Mouse (Mus musculus) G1E (cell line): Measurements from ENCODE around the gene Atp6v1c2. TPM values are rescaled to one million over a fixed set of nuclear protein-coding genes. Genes with fewer than 3 reads are reported as not detected.

ENCODE experiments used
- ATAC-seq: 2 replicates; pipeline ENCODE4 v1.8.0; 2016; ENCODE audit warnings: mild to moderate bottlenecking; ENCODE audit not compliant: insufficient number of reproducible peaks, poor library complexity, low FRiP score, severe bottlenecking; ENCODE audit errors: extremely low read depth
- DNase-seq: peaks from one replicate; pipeline ENCODE4 v3.0.0; 2012; ENCODE audit warnings: low spot score
- H3K27me3 ChIP-seq: 2 replicates; pipeline ENCODE4 v1.6.1; 2012; ENCODE audit warnings: mild to moderate bottlenecking, low read length, inconsistent platforms; ENCODE audit not compliant: insufficient read depth
- H3K36me3 ChIP-seq: replicated peaks from 2 replicates; pipeline ENCODE3; 2012; ENCODE audit warnings: mild to moderate bottlenecking, inconsistent platforms
- H3K4me1 ChIP-seq: 2 replicates; pipeline ENCODE4 v1.6.1; 2012; ENCODE audit warnings: low read depth, low read length, inconsistent platforms, mixed read lengths; ENCODE audit not compliant: insufficient read depth
- H3K4me3 ChIP-seq: 2 replicates; pipeline ENCODE4 v1.5.1; 2012; ENCODE audit warnings: low read depth, mild to moderate bottlenecking, inconsistent platforms, low read length, moderate library complexity, mixed read lengths
- H3K9me3 ChIP-seq: replicated peaks from 2 replicates; pipeline ENCODE4 v1.6.1; 2012; ENCODE audit warnings: inconsistent platforms
- CTCF ChIP-seq: IDR thresholded peaks from 2 replicates; pipeline ENCODE4 v1.5.1; 2012; ENCODE audit warnings: low read depth, low read length, inconsistent platforms, mixed read lengths
- GATA1 ChIP-seq: IDR thresholded peaks from 2 replicates; pipeline ENCODE4 v1.6.1; 2012; ENCODE audit warnings: borderline replicate concordance, low read length, inconsistent platforms, mixed read lengths
- GATA2 ChIP-seq: IDR thresholded peaks from 2 replicates; pipeline ENCODE4 v1.6.1; 2012; ENCODE audit warnings: low read depth, low read length, inconsistent platforms, borderline replicate concordance
- POLR2AphosphoS5 ChIP-seq: IDR thresholded peaks from 2 replicates; pipeline ENCODE4 v1.6.1; 2012; ENCODE audit warnings: low read depth, low read length, inconsistent platforms; ENCODE audit not compliant: insufficient replicate concordance
- TAL1 ChIP-seq: conservative IDR thresholded peaks from 2 replicates; pipeline ENCODE4 v1.6.1; 2012; ENCODE audit warnings: low read depth, low read length, inconsistent platforms, mixed read lengths
- polyA plus RNA-seq: library from polyadenylated mRNA; stranded (reverse); fragments of >175 nt; gene quantifications from 2 replicates; pipeline ENCODE4 v1.2.3, GENCODE M21; 2012
- total RNA-seq, 2 experiments: library from RNA; stranded (forward) in 1 of 2; stranded (reverse) in 1 of 2; fragments of 200-1000 nt in 1 of 2; fragments of >200 nt in 1 of 2; fragmentation: Nextera tagmentation in 1 of 2; gene quantifications; 2 replicates each; pipeline ENCODE4 v1.2.3; 2014 to 2017

Atp6v1c2 gene
- not detected in 2 replicates for total RNA-seq (2014; fragmentation: Nextera tagmentation)
- total RNA-seq (2017) = 0.12 and 0.22 TPM in 2 replicates
- polyA plus RNA-seq = not detected in 2 replicates

DNA sequence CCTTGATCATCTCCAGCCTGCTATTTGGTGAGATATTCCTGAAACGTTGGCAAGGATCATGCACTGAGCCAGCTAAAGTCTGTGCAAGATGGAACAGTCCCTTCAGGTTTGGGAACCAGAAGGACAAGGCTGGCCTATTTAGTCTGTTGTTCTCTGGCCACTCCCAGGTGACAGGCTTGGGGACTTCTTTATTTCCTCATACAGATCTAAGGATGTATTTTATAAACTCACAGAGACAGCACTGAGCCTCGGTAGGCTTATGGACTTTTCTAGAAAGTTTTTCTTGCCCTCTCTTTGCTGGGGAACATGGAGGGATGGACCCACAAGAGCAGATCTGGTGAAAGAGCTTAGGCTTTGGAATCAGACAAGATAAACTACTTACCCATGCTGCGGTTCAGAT is at the start of gene Atp6v1c2:
Atp6v1c2 (minus strand) TSS at position 101 of the 400 bp plus-strand sequence.
- no peaks in the 10 kb centered on the region for H3K9me3 ChIP-seq
- H3K4me1 ChIP-seq = no peaks in the 10 kb centered on the region
- no peaks in the 10 kb centered on the region for H3K36me3 ChIP-seq
- peaks cover 15% of the 10 kb centered on the region for H3K27me3 ChIP-seq
- TF ChIP-seq GATA1 (no peak), CTCF (no peak), GATA2 (no peak), POLR2AphosphoS5 (no peak), TAL1 (no peak)
- no peak for ATAC-seq
- no peak for DNase-seq
- no peak within 1 kb of the TSS for H3K4me3 ChIP-seq

DNA sequence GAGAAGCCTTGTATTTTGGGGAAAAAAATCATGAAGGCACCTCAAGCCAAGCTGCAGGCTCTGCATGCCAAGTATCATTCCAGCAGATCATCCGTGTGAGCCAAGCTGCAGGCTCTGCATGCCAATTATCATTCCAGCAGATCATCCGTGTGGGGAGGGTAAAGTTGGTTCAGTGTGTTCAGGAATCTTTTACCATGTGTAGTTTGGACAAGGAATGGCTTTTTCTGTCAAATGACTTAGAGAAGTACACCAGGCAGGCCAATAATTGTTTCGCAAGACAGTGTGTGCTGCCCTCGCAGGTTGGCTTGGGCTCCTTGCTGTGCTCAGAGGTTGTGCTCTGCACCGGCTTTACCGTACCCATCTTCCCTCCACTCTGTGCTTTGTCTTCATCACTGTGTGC is 47.4 kb upstream of the Atp6v1c2 start:
- ATAC-seq (no peak), DNase-seq (no peak)
- no peak for TF ChIP-seq GATA1
- TF ChIP-seq GATA2 = no peak
- TF ChIP-seq POLR2AphosphoS5 = no peak
- TF ChIP-seq TAL1 = no peak
- no peak for TF ChIP-seq CTCF
- H3K36me3 ChIP-seq = peaks cover 93% of the 10 kb centered on the region
- H3K27me3 ChIP-seq = no peaks in the 10 kb centered on the region
- H3K9me3 ChIP-seq = no peaks in the 10 kb centered on the region
- no peak overlapping the region for H3K4me3 ChIP-seq
- H3K4me1 ChIP-seq = peaks cover 18% of the 10 kb centered on the region

DNA sequence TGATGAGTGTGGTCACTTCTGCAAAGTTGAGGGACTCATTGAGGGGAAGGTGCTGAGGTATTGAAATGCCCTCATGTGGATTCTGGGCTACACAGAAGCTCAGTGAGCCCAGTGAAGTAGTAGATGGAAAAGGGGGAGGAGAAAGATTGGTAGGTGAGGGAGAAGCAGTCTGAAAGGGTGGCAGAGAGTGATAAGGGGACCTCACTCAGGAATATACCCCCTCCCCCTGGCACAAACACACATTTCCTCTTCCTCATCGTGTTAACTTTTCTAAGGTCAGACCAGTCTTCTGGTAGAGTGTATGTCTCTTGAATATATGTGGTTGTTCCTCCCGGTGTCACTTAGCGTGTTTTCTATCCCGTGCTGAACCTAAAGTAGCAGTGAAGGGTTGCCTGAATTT is 46.1 kb upstream of the Atp6v1c2 start:
- TF ChIP-seq POLR2AphosphoS5 (no peak), TAL1 (0 out of 2 replicates have a peak, but pooled peaks have one; percentile 12), CTCF (no peak)
- peaks cover 18% of the 10 kb centered on the region for H3K4me1 ChIP-seq
- no peaks in the 10 kb centered on the region for H3K9me3 ChIP-seq
- H3K36me3 ChIP-seq = peaks cover 90% of the 10 kb centered on the region
- ATAC-seq = peak; percentile 43
- no peaks in the 10 kb centered on the region for H3K27me3 ChIP-seq
- no peak overlapping the region for H3K4me3 ChIP-seq
- peak; percentile 6 for DNase-seq

DNA sequence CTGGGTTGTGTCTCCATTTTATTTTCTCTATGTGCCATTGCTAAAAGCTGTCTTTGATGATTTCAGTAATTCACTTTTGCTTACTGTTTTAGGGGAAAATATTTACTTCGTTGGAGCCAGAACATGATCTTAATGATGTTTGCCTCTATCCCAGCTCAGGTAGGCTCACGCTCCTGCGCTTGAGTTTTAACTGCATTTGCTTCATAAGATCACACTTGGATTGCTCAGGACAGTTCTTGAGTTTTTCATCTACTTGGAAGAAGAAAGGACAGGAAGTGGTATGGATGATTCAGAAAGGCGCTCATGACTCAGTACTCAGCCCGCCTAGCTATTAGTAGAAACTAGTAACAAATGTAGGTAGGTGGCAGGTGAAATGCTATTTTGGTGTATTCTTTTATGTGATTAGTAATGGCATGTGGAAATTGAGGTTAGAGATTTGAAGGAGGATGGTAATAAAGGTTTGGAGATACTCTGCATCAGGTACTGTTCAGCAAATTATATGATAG is 44.4 kb upstream of the Atp6v1c2 start:
- Histone ChIP-seq H3K4me3 (no peak overlapping the region), H3K4me1 (peaks cover 18% of the 10 kb centered on the region), H3K27me3 (no peaks in the 10 kb centered on the region), H3K9me3 (no peaks in the 10 kb centered on the region), H3K36me3 (peaks cover 92% of the 10 kb centered on the region)
- no peak for ATAC-seq
- TF ChIP-seq GATA1 (no peak), GATA2 (no peak)
- DNase-seq = no peak

DNA sequence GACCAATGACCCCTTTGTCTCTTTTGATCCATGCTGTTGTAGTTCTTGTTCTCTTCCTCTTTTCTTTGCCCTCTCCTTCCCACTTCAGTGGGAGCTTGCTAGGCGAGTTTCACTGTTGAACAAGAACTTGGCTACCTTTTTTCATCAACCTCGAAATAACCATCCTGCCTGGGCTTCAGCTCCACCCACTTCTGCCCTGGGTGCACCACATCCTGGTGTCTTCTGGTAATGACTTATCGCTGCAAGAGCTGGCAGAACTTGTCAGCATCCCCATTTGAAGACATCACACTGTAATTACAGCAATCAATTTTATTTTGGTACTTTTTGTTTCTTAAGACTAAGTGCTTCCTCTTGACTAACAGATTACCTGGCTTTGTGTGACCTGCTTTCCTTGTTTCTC is 43.5 kb upstream of the Atp6v1c2 start:
- peaks cover 95% of the 10 kb centered on the region for H3K36me3 ChIP-seq
- TF ChIP-seq CTCF (no peak), POLR2AphosphoS5 (no peak), TAL1 (no peak), GATA1 (no peak), GATA2 (no peak)

DNA sequence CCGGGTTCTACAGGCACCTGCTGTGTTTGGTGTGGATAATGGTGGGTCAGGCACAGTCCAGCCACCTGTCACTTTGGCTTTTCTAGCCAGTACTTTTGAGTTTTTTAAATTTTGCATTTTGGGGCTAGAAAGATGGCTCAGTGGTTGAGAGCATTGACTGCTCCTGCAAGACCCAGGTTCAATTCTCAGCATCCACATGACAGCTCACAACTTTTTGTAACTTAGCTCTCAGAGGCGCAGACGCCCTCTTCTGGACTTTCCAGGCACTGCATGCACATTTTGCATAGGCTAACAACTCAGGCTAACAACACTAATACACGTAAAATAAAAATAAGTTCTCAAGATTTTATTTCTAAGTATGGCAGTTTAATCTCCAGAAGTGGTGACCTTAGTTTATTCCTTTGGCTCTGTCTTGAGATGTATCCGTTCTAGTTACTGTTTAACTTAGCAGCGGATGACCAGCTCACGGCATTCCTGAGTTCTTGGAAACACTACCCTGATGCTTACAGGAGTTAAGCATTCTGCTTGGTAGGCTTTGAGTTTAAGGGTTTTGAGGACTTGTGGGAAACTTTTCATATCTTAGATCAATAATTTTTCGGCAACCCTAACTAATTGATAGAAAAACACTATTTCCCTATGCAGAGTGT is 42.6 kb upstream of the Atp6v1c2 start:
- peaks cover 95% of the 10 kb centered on the region for H3K36me3 ChIP-seq
- no peak for ATAC-seq
- DNase-seq = no peak

More for the DNA sequence above, 43.5 kb upstream of the Atp6v1c2 start:
- no peak overlapping the region for H3K4me3 ChIP-seq
- DNase-seq (no peak), ATAC-seq (no peak)
- no peaks in the 10 kb centered on the region for H3K27me3 ChIP-seq
- peaks cover 18% of the 10 kb centered on the region for H3K4me1 ChIP-seq
- no peaks in the 10 kb centered on the region for H3K9me3 ChIP-seq

More for the DNA sequence above, 42.6 kb upstream of the Atp6v1c2 start:
- H3K4me3 ChIP-seq = no peak overlapping the region
- H3K9me3 ChIP-seq = no peaks in the 10 kb centered on the region
- peaks cover 18% of the 10 kb centered on the region for H3K4me1 ChIP-seq
- TF ChIP-seq TAL1 = no peak
- peak; percentile 53; the same call in 1 of the 2 replicates for TF ChIP-seq CTCF
- H3K27me3 ChIP-seq = no peaks in the 10 kb centered on the region
